In genomic region chr3:130187588-130187987, GRCm38 (mm10) we compare ENCODE assay signal across 30 mouse cellular contexts. TPM values are rescaled to one million over a fixed set of nuclear protein-coding genes. Genes with fewer than 3 reads are reported as not detected.
DNase-seq lines count a peak whose midpoint lies in the region; ATAC-seq and TF ChIP-seq lines count a peak whose summit lies in the region.
"Had no signal": no experiment of that assay in that cellular context is flagged by ENCODE, and none has a peak within 500 bp of the region (broad histone marks: within the 10 kb centered on the region; RNA-seq: fewer than 3 reads in every experiment).

No protein-coding gene starts in this region.

- H3K36me3 ChIP-seq in lung, postnatal 0 days (ENCODE audit: insufficient read depth, low read length) = no peaks in the 10 kb centered on the region
- H3K36me3 ChIP-seq: embryonic facial prominence, embryonic 15.5 days; heart, embryonic 13.5 days; hindbrain, embryonic 10.5 days; intestine, embryonic 15.5 days; neural tube, embryonic 12.5 days had no signal

- WGBS in lung, postnatal 0 days = 50% methylated on average over 5 of the region's 5 CpGs
- WGBS in lung, adult 2 months = 48% methylated on average over 5 of the region's 5 CpGs

- ATAC-seq in lung, postnatal 0 days = no peak
- peak; percentile 37; the same call in 1 of the 2 replicates for ATAC-seq in megakaryocyte progenitor cell, adult 5-6 weeks (replicated peaks; ENCODE audit: poor library complexity)
- ATAC-seq: activated CD4-positive, CD25-positive, alpha-beta regulatory T cell, adult 4 months; forebrain, embryonic 14.5 days; hindbrain, embryonic 16.5 days; intestine, embryonic 15.5 days; liver, postnatal 0 days had no signal

- H3K4me2 ChIP-seq in lung, postnatal 0 days (replicated peaks; ENCODE audit: low read depth, low read length) = no peak overlapping the region
- H3K4me2 ChIP-seq: embryonic facial prominence, embryonic 15.5 days; heart, embryonic 13.5 days; intestine, embryonic 15.5 days; limb, embryonic 12.5 days; liver, embryonic 11.5 days; neural tube, embryonic 12.5 days had no signal

- H3K4me1 ChIP-seq in lung, postnatal 0 days (ENCODE audit: insufficient read depth, low read depth, low read length) = no peaks in the 10 kb centered on the region
- no peaks in the 10 kb centered on the region for H3K4me1 ChIP-seq in lung, adult 2 months (ENCODE audit: control insufficient read depth, insufficient read depth, low read length)
- H3K4me1 ChIP-seq: hindbrain, embryonic 10.5 days; intestine, embryonic 15.5 days; neural tube, embryonic 12.5 days had no signal

- no peak for TF ChIP-seq EP300 in lung, postnatal 0 days (IDR thresholded peaks at IDR 0.05)

- no peaks in the 10 kb centered on the region for H3K27me3 ChIP-seq in lung, postnatal 0 days (replicated peaks; ENCODE audit: insufficient read depth, low read length)
- H3K27me3 ChIP-seq: embryonic facial prominence, embryonic 15.5 days; heart, embryonic 13.5 days; intestine, embryonic 15.5 days; limb, embryonic 12.5 days; neural tube, embryonic 12.5 days had no signal

- H3K27ac ChIP-seq in lung, postnatal 0 days (ENCODE audit: low read length) = no peak overlapping the region
- H3K27ac ChIP-seq: embryonic facial prominence, embryonic 15.5 days; heart, embryonic 13.5 days; hindbrain, embryonic 10.5 days; intestine, embryonic 15.5 days; layer of hippocampus, adult 2 months; limb, embryonic 12.5 days; neural tube, embryonic 12.5 days had no signal

- H3K9ac ChIP-seq in lung, postnatal 0 days (replicated peaks; ENCODE audit: low read depth) = no peak overlapping the region
- H3K9ac ChIP-seq: embryonic facial prominence, embryonic 15.5 days; heart, embryonic 13.5 days; intestine, embryonic 15.5 days; limb, embryonic 12.5 days; liver, postnatal 0 days; neural tube, embryonic 12.5 days had no signal

- intact Hi-C loops in heart, postnatal 25 days (cut with DNase I) = loop anchor here (5.0 to 10.0 kb wide), 3 partner anchors 297 to 507 kb away; no protein-coding TSS in a partner anchor
- intact Hi-C loops in left cerebral cortex, postnatal 36 days (cut with DNase I) = loop anchor here (5.0 to 10.0 kb wide), 2 partner anchors 197 to 505 kb away; no protein-coding TSS in a partner anchor

- no peak for TF ChIP-seq CTCF in lung, postnatal 0 days (IDR thresholded peaks at IDR 0.05)
- TF ChIP-seq CTCF in lung, adult 2 months (IDR thresholded peaks at IDR 0.05; ENCODE audit: insufficient read depth, low read length) = no peak

- no peak overlapping the region for H3K4me3 ChIP-seq in lung, postnatal 0 days (ENCODE audit: low read depth, low read length)
- H3K4me3 ChIP-seq in lung, adult 2 months (replicated peaks; ENCODE audit: extremely low read depth, low read depth, low read length) = no peak overlapping the region
- H3K4me3 ChIP-seq: embryonic facial prominence, embryonic 15.5 days; heart, embryonic 13.5 days; hindbrain, embryonic 10.5 days; intestine, embryonic 15.5 days; layer of hippocampus, adult 2 months; limb, embryonic 12.5 days; neural tube, embryonic 12.5 days had no signal

- peak; percentile 9 to 53 for DNase-seq in adrenal gland, adult (ENCODE audit: inconsistent age in 2 of 2, low spot score in 1 of 2)
- no peak for DNase-seq in adrenal gland, adult 18-20 months (ENCODE audit: low spot score in 2 of 2)
- peak; percentile 38 for DNase-seq in heart, postnatal 4 days
- DNase-seq in heart, postnatal 25 days (ENCODE audit: low spot score) = no peak
- DNase-seq in lung, postnatal 0 days (ENCODE audit: low spot score) = peak; percentile 32
- DNase-seq in lung, adult 2 months = no peak
- no peak for DNase-seq in left cerebral cortex, postnatal 36 days (ENCODE audit: low spot score in 2 of 2)
- DNase-seq: cerebellum, adult 11 months; cerebellum, adult 9-11 months; gastrocnemius, postnatal 10 days; kidney, adult 9 months; layer of hippocampus, postnatal 36 days; liver, postnatal 0 days; midbrain, embryonic 14.5 days; right cerebral cortex, postnatal 25 days; spleen, adult 18-20 months had no signal

- no peaks in the 10 kb centered on the region for H3K9me3 ChIP-seq in lung, postnatal 0 days (ENCODE audit: low read length)
- H3K9me3 ChIP-seq: embryonic facial prominence, embryonic 15.5 days; heart, embryonic 13.5 days; hindbrain, embryonic 10.5 days; intestine, embryonic 15.5 days; limb, embryonic 12.5 days; neural tube, embryonic 12.5 days had no signal

- TF ChIP-seq POLR2A in lung, adult 2 months (IDR thresholded peaks at IDR 0.05; ENCODE audit: borderline replicate concordance, extremely low read depth, low read depth, low read length) = no peak

RNA-seq across cellular contexts. Expression of gene Col25a1, which starts 56.3 kb away (rescaled TPM):
- total RNA-seq in adrenal gland, adult 18-20 months (2021) = 1 to 10 TPM; 1.5 to 5.6 TPM
- total RNA-seq in heart, postnatal 4 days (2021) = 1 to 10 TPM; 1.7 to 1.8 TPM
- total RNA-seq in heart, postnatal 25 days (2021) = under 1 TPM; 0.36 to 0.42 TPM
- polyA plus RNA-seq in lung, postnatal 0 days (2015; fragmentation: Nextera tagmentation; extraction: Ambion mirVana) = 7.0 and 7.7 TPM in 2 replicates
- polyA plus RNA-seq in lung, adult 2 months (2012; rRNA removed) = 0.07 TPM in 2 replicates
- 0.10 TPM in 1 of 2 replicates, not detected in the other for total RNA-seq in megakaryocyte progenitor cell, adult 5-6 weeks (2015)
- 0.07 TPM in 1 of 2 replicates, not detected in the other for total RNA-seq in megakaryocyte progenitor cell, adult 5-6 weeks (2017)
- total RNA-seq in left cerebral cortex, postnatal 36 days (2021) = 10 to 100 TPM; 40.2 to 46.7 TPM
- total RNA-seq: common myeloid progenitor, adult 5-6 weeks; granulocyte monocyte progenitor cell, adult 5-6 weeks had no signal

Comparison
In these comparisons a context has a peak if more than half of its experiments do, and no peak if none do; other contexts are left out.
1. DNase-seq: peak in adrenal gland, adult (2 of 2), heart, postnatal 4 days (single experiment) and lung, postnatal 0 days (single experiment); none in adrenal gland, adult 18-20 months (0 of 2), heart, postnatal 25 days (single experiment), lung, adult 2 months (single experiment) and left cerebral cortex, postnatal 36 days (0 of 2).
2. RNA of gene Col25a1, which starts 56.3 kb away (total RNA-seq): 40.2 to 46.7 TPM in left cerebral cortex, postnatal 36 days; 1.5 to 5.6 TPM in adrenal gland, adult 18-20 months, 1.7 to 1.8 TPM in heart, postnatal 4 days, 0.36 to 0.42 TPM in heart, postnatal 25 days and 0.07 to 0.10 TPM in megakaryocyte progenitor cell, adult 5-6 weeks; every median in the first group is over 4 times any median in the second.